Mouse (Mus musculus) limb, embryonic 13.5 days (tissue): ENCODE data around the gene Olfr1264. TPM values are rescaled to one million over a fixed set of nuclear protein-coding genes. Genes with fewer than 3 reads are reported as not detected.

Experiments
- ATAC-seq: fragments of 200-750 bp; cut with Nextera tagmentation; 2 replicates; pipeline ENCODE4 v1.8.0; 2017; ENCODE audit warnings: low read depth, moderate number of reproducible peaks, moderate TSS enrichment; ENCODE audit not compliant: low FRiP score
- H3K27ac ChIP-seq: fragments of 300-500 bp; sonication (generic); 2 replicates; pipeline ENCODE4 v1.5.1; 2015; ENCODE audit warnings: inconsistent platforms, mild to moderate bottlenecking, moderate library complexity
- H3K27me3 ChIP-seq: fragments of 300-500 bp; sonication (generic); 2 replicates; pipeline ENCODE4 v1.6.1; 2015; ENCODE audit warnings: mild to moderate bottlenecking, inconsistent platforms
- H3K36me3 ChIP-seq: fragments of 300-500 bp; sonication (generic); 2 replicates; pipeline ENCODE4 v1.6.1; 2015; ENCODE audit warnings: inconsistent platforms, mild to moderate bottlenecking, moderate library complexity
- H3K4me1 ChIP-seq: fragments of 300-500 bp; sonication (generic); 2 replicates; pipeline ENCODE4 v1.6.1; 2015; ENCODE audit warnings: inconsistent platforms
- H3K4me2 ChIP-seq: fragments of 300-500 bp; sonication (generic); replicated peaks from 2 replicates; pipeline ENCODE4 v1.6.1; 2015; ENCODE audit warnings: inconsistent platforms, mild to moderate bottlenecking, moderate library complexity
- H3K4me3 ChIP-seq: fragments of 300-500 bp; sonication (generic); 2 replicates; pipeline ENCODE4 v1.5.1; 2015; ENCODE audit warnings: moderate library complexity, mild to moderate bottlenecking, inconsistent platforms
- H3K9ac ChIP-seq: fragments of 300-500 bp; sonication (generic); 2 replicates; pipeline ENCODE4 v1.6.1; 2015; ENCODE audit warnings: mild to moderate bottlenecking, inconsistent platforms
- H3K9me3 ChIP-seq: fragments of 300-500 bp; sonication (generic); 2 replicates; pipeline ENCODE4 v1.6.1; 2016; ENCODE audit warnings: inconsistent platforms
- WGBS: fragments of 180-500 bp; shearing (Covaris S2); methylation state at CpG from one replicate; pipeline ENCODE4 v1.1.7; 2015; 5-methylcytosine and 5-hydroxymethylcytosine counted together
- polyA plus RNA-seq: library from polyadenylated mRNA; unstranded; fragments of >200 nt; fragmentation: Nextera tagmentation; extraction: Ambion mirVana; gene quantifications from 2 replicates; pipeline ENCODE4 v1.2.1, GENCODE M21; 2015

Gene Olfr1264
- not detected in 2 replicates for polyA plus RNA-seq

DNA sequence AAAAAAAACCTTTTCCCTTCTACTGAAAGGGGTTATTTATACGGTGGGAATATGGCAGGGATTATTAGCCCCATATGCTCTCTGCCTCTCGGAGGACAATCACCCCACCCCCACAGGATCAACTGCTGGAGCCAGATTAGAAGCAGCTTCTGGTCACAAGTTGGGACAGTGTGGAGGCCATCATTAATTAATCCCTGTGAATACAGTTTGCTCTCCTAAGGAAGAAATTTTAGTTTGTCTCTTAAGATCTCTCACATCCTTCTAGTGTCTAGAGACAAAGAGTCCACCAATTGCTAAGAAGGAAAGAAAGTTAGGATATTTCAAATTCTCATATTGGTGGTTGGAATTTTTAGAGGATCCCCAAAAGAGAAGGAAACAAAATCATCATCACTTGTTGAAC, at the start of gene Olfr1264:
Gene Olfr1264, minus strand, starts transcription at position 101 of the 400 bp plus-strand sequence.
- WGBS, result 18% methylated on average over 2 of the region's 2 CpGs
- no peaks in the 10 kb centered on the region for H3K27me3 ChIP-seq
- no peak for ATAC-seq
- H3K4me3 ChIP-seq, result no peak within 1 kb of the TSS
- H3K4me2 ChIP-seq, result no peak within 1 kb of the TSS
- no peak within 1 kb of the TSS for H3K9ac ChIP-seq
- H3K4me1 ChIP-seq, result no peaks in the 10 kb centered on the region
- no peaks in the 10 kb centered on the region for H3K9me3 ChIP-seq
- no peak within 1 kb of the TSS for H3K27ac ChIP-seq
- no peaks in the 10 kb centered on the region for H3K36me3 ChIP-seq

DNA sequence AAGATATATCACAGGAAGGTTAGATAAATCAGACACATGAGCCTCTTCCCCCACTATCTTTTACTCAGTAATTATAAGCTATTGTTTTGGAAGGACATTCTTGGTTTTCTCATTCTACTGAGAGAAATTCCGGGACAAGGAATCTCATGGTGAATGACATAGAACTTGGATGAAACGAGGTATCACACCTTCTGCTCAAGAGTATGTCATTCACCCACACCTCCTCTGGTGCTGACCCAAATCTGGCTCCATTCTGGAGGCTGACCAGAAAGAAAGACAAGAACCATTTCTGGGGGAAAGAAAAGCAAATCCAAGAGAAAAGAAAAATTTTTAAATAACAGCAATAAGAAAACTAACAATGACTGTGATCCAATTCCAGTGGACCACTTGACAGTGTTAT, 44.7 kb upstream of the Olfr1264 start:
- Histone ChIP-seq H3K4me1 (no peaks in the 10 kb centered on the region), H3K9me3 (no peaks in the 10 kb centered on the region), H3K27ac (no peak overlapping the region), H3K4me3 (no peak overlapping the region), H3K4me2 (no peak overlapping the region), H3K27me3 (no peaks in the 10 kb centered on the region), H3K36me3 (no peaks in the 10 kb centered on the region), H3K9ac (no peak overlapping the region)
- ATAC-seq, result no peak
- 77% methylated on average over 2 of the region's 2 CpGs for WGBS

DNA sequence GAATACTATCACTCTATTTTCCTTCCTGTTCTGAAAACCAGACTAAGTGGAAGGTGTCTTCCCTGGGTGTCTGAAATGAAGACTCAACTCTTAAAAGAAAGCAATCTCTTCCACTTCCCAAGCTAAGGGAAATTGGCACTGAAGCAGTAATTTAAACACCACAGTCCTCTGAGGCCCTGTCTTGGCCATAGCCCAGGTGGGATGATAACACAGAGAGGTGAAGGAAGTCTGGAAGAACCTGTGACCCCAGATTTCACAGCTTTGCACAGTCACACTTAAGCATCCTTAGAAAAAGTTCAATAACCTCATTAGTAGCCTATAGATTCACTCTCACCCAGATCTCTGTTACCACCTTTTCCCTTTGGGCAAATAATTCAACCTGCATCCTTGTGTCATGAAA, 38.1 kb upstream of the Olfr1264 start, which contains the start of gene Olfr140:
Gene Olfr140, minus strand, starts transcription at position 101 of the 400 bp plus-strand sequence.
- ATAC-seq, result no peak
- H3K27ac ChIP-seq, result no peak within 1 kb of the TSS
- H3K9ac ChIP-seq, result no peak within 1 kb of the TSS
- H3K36me3 ChIP-seq, result no peaks in the 10 kb centered on the region
- no peaks in the 10 kb centered on the region for H3K9me3 ChIP-seq
- no peaks in the 10 kb centered on the region for H3K27me3 ChIP-seq
- no peaks in the 10 kb centered on the region for H3K4me1 ChIP-seq
- no peak within 1 kb of the TSS for H3K4me3 ChIP-seq
- no peak within 1 kb of the TSS for H3K4me2 ChIP-seq

DNA sequence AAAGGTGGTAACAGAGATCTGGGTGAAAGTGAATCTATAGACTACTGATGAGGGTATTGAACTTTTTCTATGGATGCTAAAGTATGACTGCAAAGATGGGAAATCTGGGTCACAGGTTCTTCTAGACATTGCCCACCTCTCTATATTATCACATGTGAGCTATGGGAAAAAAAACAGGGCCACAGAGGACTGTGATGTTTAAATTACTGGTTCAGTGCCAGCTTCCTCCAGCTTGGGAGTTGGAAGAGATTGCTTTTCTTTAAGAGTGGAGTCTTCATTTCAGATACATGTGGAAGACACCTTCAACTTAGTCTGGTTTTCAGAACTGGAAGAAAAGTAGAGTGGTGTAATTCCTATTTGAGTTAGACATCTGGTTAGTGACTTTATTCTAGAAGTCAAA, 9.7 kb upstream of the Olfr1264 start, which contains the start of gene Olfr1265:
Gene Olfr1265, plus strand, starts transcription at position 301 of the 400 bp plus-strand sequence.
- no peak for ATAC-seq
- Histone ChIP-seq H3K9me3 (no peaks in the 10 kb centered on the region), H3K36me3 (no peaks in the 10 kb centered on the region), H3K4me1 (no peaks in the 10 kb centered on the region), H3K27ac (no peak within 1 kb of the TSS), H3K4me3 (no peak within 1 kb of the TSS), H3K27me3 (no peaks in the 10 kb centered on the region), H3K4me2 (no peak within 1 kb of the TSS), H3K9ac (no peak within 1 kb of the TSS)

DNA sequence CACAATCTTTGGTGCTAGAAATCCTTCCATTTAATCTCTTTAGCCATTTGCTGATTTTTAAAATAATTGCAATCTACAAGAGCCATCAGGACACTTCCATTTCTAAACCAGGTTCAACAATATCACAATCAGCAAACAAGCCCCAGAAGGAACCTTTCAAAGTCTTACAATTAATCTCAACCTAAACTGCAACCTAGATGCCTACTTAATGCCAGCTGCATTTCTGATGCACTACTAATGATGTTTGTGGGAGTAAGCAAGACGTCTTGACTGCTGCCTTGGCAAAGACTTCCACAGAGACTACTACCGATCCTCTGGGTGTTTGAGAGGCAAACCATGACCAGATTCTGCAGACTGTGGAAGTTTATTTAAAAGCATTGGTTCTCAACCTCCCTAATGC, 13.5 kb downstream of the Olfr1264 start, which contains the start of gene Olfr1263:
Gene Olfr1263, plus strand, starts transcription at position 301 of the 400 bp plus-strand sequence.
- Histone ChIP-seq H3K4me2 (no peak within 1 kb of the TSS), H3K9ac (no peak within 1 kb of the TSS), H3K4me1 (no peaks in the 10 kb centered on the region), H3K27ac (no peak within 1 kb of the TSS), H3K4me3 (no peak within 1 kb of the TSS), H3K36me3 (no peaks in the 10 kb centered on the region), H3K9me3 (no peaks in the 10 kb centered on the region), H3K27me3 (no peaks in the 10 kb centered on the region)
- WGBS, result 79% methylated on average over 2 of the region's 2 CpGs
- ATAC-seq, result no peak

DNA sequence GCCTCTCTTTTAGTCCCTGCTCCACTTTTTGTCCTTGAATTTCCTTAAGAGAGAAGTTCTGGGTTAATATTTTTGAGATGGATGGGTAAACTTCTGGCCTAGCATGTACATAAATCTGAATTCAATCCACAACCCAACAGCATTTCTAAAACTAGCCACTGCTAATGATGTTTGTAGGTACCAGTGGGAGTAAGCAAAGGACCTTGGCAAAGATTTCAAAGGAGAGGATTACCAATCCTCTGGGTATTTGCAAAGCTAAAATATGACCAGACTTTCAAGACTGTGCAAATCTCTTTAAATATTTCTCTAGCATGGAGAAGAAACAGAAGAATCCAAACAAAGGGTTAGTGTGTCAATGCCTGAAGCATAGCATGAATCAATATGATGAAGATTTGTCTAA, 25.5 kb downstream of the Olfr1264 start, which contains the start of gene Olfr1262:
Gene Olfr1262, plus strand, starts transcription at position 301 of the 400 bp plus-strand sequence.
- no peaks in the 10 kb centered on the region for H3K27me3 ChIP-seq
- ATAC-seq, result no peak
- H3K4me2 ChIP-seq, result no peak within 1 kb of the TSS
- H3K9me3 ChIP-seq, result no peaks in the 10 kb centered on the region
- no peaks in the 10 kb centered on the region for H3K4me1 ChIP-seq
- H3K27ac ChIP-seq, result no peak within 1 kb of the TSS
- H3K36me3 ChIP-seq, result no peaks in the 10 kb centered on the region
- no peak within 1 kb of the TSS for H3K9ac ChIP-seq
- no peak within 1 kb of the TSS for H3K4me3 ChIP-seq

DNA sequence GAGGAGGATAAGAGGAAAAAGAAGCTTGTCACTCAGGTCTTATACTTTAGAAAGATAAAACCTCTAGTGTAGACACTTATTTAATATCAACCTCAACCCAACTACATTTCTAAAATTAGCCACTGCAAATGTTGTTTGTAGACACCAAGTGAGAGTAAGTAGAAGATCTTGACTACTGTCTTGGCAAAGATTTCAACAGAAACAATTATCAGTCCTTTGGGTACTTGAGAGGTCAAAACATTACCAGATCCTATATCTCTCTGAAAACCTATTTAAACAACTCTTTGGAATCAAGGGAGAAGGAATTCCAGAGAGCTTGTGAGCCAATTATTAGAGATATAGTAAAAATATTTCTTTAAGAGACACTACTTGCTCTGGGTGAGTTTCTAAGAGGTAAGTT, 34.5 kb downstream of the Olfr1264 start, which contains the start of gene Olfr1261:
Gene Olfr1261, plus strand, starts transcription at position 301 of the 400 bp plus-strand sequence.
- no peak within 1 kb of the TSS for H3K27ac ChIP-seq
- no peak within 1 kb of the TSS for H3K4me3 ChIP-seq
- no peaks in the 10 kb centered on the region for H3K36me3 ChIP-seq
- no peak within 1 kb of the TSS for H3K9ac ChIP-seq
- no peaks in the 10 kb centered on the region for H3K27me3 ChIP-seq
- no peaks in the 10 kb centered on the region for H3K4me1 ChIP-seq
- H3K4me2 ChIP-seq, result no peak within 1 kb of the TSS
- no peaks in the 10 kb centered on the region for H3K9me3 ChIP-seq
- no peak for ATAC-seq

DNA sequence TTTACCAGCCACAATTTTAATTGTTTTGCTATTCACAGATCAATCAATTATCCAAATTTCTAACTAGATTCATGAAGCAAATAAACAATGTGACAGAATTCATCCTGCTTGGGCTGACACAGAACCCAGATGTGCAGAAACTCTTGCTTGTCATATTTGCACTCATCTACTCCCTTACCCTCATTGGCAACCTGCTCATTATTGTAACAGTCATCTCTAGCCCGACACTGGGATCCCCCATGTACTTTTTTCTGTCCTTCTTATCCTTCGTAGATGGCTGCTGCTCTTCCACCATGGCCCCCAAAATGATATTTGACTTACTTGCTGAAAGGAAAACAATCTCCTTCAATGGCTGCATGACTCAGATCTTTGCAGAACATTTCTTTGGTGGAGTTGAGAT, 47.7 kb downstream of the Olfr1264 start:
- no peaks in the 10 kb centered on the region for H3K9me3 ChIP-seq
- no peak overlapping the region for H3K27ac ChIP-seq
- no peak overlapping the region for H3K9ac ChIP-seq
- H3K4me1 ChIP-seq, result no peaks in the 10 kb centered on the region
- WGBS, result 83% methylated on average over 2 of the region's 2 CpGs
- no peaks in the 10 kb centered on the region for H3K27me3 ChIP-seq
- H3K4me2 ChIP-seq, result no peak overlapping the region
- ATAC-seq, result no peak
- H3K4me3 ChIP-seq, result no peak overlapping the region
- no peaks in the 10 kb centered on the region for H3K36me3 ChIP-seq

DNA sequence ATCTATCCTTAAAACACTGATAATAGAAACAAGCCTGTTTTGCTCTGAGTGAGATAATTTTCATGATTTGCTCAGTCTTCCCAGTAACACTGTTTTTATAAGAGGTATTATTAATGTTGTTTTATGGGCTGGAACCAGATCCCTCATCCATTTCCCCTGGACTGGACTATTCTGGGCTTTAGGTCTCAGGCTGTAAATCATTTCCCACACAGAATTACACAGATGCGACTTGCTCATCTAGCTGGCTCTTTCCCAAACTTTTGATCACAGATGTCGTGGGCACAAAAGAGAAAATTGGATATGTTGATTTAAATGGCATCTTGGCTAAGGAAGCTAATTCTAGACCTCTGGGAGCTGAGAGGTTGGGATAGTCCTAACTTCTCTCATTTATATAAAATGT, 51.2 kb downstream of the Olfr1264 start, which contains the start of gene Olfr1260:
Gene Olfr1260, plus strand, starts transcription at position 157 of the 400 bp plus-strand sequence.
- Histone ChIP-seq H3K36me3 (no peaks in the 10 kb centered on the region), H3K4me3 (no peak within 1 kb of the TSS), H3K4me1 (no peaks in the 10 kb centered on the region), H3K4me2 (no peak within 1 kb of the TSS), H3K27ac (no peak within 1 kb of the TSS), H3K27me3 (no peaks in the 10 kb centered on the region), H3K9ac (no peak within 1 kb of the TSS), H3K9me3 (no peaks in the 10 kb centered on the region)
- no peak for ATAC-seq
- 39% methylated on average over 2 of the region's 2 CpGs for WGBS

Other genes with a start within 250 kb of the Olfr1264 start
- not detected in 2 replicates for gene Olfr1254, start 232.0 kb downstream of the Olfr1264 start, polyA plus RNA-seq
- not detected in 2 replicates for gene Olfr1255, start 213.5 kb downstream of the Olfr1264 start, polyA plus RNA-seq
- gene Olfr1256, start 184.0 kb downstream of the Olfr1264 start, polyA plus RNA-seq, result not detected in 2 replicates
- not detected in 2 replicates for gene Olfr48, start 177.4 kb downstream of the Olfr1264 start, polyA plus RNA-seq
- gene Olfr1257, start 147.1 kb downstream of the Olfr1264 start, polyA plus RNA-seq, result not detected in 2 replicates
- not detected in 2 replicates for gene Olfr1258, start 98.3 kb downstream of the Olfr1264 start, polyA plus RNA-seq
- gene Olfr1259, start 76.9 kb downstream of the Olfr1264 start, polyA plus RNA-seq, result not detected in 2 replicates
- not detected in 2 replicates for gene Olfr1260, start 51.2 kb downstream of the Olfr1264 start, polyA plus RNA-seq
- gene Olfr1261, start 34.4 kb downstream of the Olfr1264 start, polyA plus RNA-seq, result not detected in 2 replicates
- gene Olfr1262, start 25.4 kb downstream of the Olfr1264 start, polyA plus RNA-seq, result not detected in 2 replicates
- gene Olfr1263, start 13.4 kb downstream of the Olfr1264 start, polyA plus RNA-seq, result not detected in 2 replicates
- not detected in 2 replicates for gene Olfr1265, start 9.8 kb upstream of the Olfr1264 start, polyA plus RNA-seq
- not detected in 2 replicates for gene Olfr140, start 38.0 kb upstream of the Olfr1264 start, polyA plus RNA-seq
- gene Olfr1269, start 95.8 kb upstream of the Olfr1264 start, polyA plus RNA-seq, result not detected in 2 replicates
- not detected in 2 replicates for gene Olfr32, start 116.7 kb upstream of the Olfr1264 start, polyA plus RNA-seq
- not detected in 2 replicates for gene Olfr1270, start 127.5 kb upstream of the Olfr1264 start, polyA plus RNA-seq
- not detected in 2 replicates for gene Olfr1506, start 198.9 kb upstream of the Olfr1264 start, polyA plus RNA-seq
- gene Olfr142, start 232.0 kb upstream of the Olfr1264 start, polyA plus RNA-seq, result not detected in 2 replicates
- gene Olfr1271, start 245.5 kb upstream of the Olfr1264 start, polyA plus RNA-seq, result not detected in 2 replicates